Mouse (Mus musculus): ENCODE measurements around the gene Kyat3. TPM values are rescaled to one million over a fixed set of nuclear protein-coding genes. Genes with fewer than 3 reads are reported as not detected.
A peak's percentile ranks its signal among the peaks of the same experiment; 100 is the strongest.
"Not testable (repeated sequence)": the region's sequence is repeated elsewhere in the genome, so short reads cannot be mapped to it uniquely, and the experiment has no call there.

Kyat3 gene
- polyA plus RNA-seq, 1 experiment = 2.4 TPM

GRCm38 (mm10) chr3:142708849-142709419 lies 8.1 kb downstream of the Kyat3 start:
- DNase-seq = peak; percentile 56
- 41% methylated on average over 13 of the region's 13 CpGs for WGBS
- TF ChIP-seq CTCF (IDR thresholded peaks at IDR 0.05; ENCODE audit: insufficient read depth, low read length) (peak; percentile 28; the same call in 1 of the 2 replicates), POLR2A (IDR thresholded peaks at IDR 0.05; ENCODE audit: borderline replicate concordance, extremely low read depth, low read depth, low read length) (no peak)
- Histone ChIP-seq H3K4me3 (replicated peaks; ENCODE audit: extremely low read depth, low read depth, low read length) (no peak overlapping the region), H3K4me1 (ENCODE audit: control insufficient read depth, insufficient read depth, low read length) (no peaks in the 10 kb centered on the region)

DNA sequence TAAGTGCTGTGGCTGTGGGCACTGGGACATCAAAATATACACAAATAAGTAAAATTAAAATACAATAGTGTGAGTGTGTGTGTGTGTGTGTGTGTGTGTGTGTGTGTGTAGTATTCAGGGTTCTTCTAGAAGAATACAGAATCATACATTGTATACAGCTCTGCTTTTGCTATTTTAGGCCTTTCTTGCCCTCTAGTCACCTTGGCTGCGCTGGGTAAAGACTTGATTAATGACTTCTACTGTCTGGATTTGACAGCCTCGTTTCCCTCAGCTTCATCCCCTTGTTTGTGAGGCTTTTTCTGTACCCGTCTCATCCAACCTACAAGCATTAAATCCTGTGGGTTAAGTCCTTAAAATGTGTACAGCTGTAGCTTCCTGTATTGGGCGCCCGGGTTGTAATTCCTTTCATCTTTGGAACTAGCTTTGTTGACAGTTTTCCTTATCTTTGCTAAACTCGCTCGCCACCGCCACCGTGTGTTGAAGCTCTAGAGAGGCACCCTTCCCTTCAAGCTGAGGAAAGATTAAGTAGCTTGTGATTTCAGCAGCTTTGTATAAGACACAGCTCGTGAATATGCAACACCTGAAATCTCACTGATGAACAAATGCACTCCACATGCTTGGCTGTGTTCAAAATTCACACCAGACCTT lies 9.6 kb downstream of the Kyat3 start:
- Histone ChIP-seq H3K4me3 (replicated peaks; ENCODE audit: extremely low read depth, low read depth, low read length) (no peak overlapping the region), H3K4me1 (ENCODE audit: control insufficient read depth, insufficient read depth, low read length) (no peaks in the 10 kb centered on the region)
- 12% methylated on average over 10 of the region's 10 CpGs for WGBS
- DNase-seq = peak; percentile 64
- TF ChIP-seq CTCF (IDR thresholded peaks at IDR 0.05; ENCODE audit: insufficient read depth, low read length) = peak; percentile 81
- no peak for TF ChIP-seq POLR2A (IDR thresholded peaks at IDR 0.05; ENCODE audit: borderline replicate concordance, extremely low read depth, low read depth, low read length)

DNA sequence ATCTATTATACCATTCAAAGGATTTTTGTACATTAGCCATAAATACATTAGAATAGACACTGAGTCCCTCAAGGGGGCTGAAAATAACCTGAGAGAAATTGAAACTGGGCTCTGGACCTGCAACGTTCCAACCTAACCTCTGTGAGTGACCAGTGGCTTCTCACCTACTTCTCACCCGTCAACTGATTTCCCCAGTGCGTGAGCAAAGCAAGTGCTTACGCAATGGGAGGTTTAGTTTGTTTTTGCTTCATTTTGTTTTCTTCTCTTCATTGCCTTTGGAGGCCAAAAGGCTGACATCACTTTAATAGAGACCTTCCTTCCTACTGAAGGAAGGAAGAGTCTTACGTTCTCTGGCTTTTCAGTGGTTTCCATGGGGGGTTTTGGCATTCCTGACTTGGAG lies 10.5 kb downstream of the Kyat3 start:
- Histone ChIP-seq H3K4me1 (ENCODE audit: control insufficient read depth, insufficient read depth, low read length) (no peaks in the 10 kb centered on the region), H3K4me3 (replicated peaks; ENCODE audit: extremely low read depth, low read depth, low read length) (no peak overlapping the region)
- TF ChIP-seq CTCF (IDR thresholded peaks at IDR 0.05; ENCODE audit: insufficient read depth, low read length) (no peak), POLR2A (IDR thresholded peaks at IDR 0.05; ENCODE audit: borderline replicate concordance, extremely low read depth, low read depth, low read length) (no peak)
- 79% methylated on average over 5 of the region's 5 CpGs for WGBS
- no peak for DNase-seq

DNA sequence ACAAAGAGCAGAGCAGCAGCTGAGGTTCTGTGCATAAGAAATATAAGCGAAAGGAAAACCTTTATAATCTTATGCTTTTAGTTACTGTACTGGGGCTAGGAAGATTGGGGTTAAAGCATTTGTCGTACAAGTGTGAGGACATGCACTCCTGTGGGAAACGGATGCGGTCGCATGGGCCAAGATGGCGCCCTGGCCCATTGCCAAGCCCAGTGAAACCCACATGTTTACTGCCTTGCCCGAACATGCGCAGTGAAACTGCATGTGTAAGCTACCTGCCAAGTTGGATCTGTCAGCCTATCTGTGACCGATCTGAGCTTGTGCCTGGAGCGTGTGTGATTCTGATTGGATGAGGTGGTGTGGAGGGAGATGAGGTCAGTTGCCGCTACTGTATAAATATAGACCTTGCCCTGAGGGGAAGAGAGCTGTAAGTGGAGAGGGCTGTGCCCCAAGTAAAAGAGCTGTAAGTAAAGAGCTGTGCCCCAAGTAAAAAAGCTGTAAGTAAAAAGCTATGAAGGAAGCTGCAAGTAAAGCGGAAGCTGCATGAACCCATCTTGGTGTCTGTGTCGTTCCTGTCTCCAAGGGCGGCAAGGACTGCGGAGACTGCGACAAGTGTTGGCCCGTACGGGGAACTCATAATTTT lies 11.7 kb downstream of the Kyat3 start:
- not testable (repeated sequence) for DNase-seq; H3K4me1 ChIP-seq (ENCODE audit: control insufficient read depth, insufficient read depth, low read length); H3K4me3 ChIP-seq (replicated peaks; ENCODE audit: extremely low read depth, low read depth, low read length)
- 90% methylated on average over 18 of the region's 18 CpGs for WGBS

DNA sequence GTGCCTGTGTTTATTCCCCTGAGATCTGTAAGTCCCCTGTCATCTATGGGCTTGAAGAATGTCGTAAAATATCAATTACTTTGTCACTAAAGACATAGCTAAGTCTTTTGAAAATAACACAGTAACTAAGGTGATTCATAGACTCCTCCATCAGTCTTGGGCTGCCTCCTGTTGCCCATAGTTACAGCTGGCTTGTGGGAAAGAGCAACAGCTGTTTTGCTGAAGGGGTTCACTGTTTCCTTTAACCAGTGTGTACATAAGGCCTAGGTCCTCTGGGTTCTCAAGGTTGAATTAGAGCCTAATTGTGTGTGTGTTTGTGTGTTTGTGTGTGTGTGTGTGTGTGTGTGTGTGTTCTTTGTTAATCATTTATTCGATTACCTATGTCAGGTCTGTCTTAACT lies 24.6 kb downstream of the Kyat3 start:
- Histone ChIP-seq H3K4me3 (replicated peaks; ENCODE audit: extremely low read depth, low read depth, low read length) (no peak overlapping the region), H3K4me1 (ENCODE audit: control insufficient read depth, insufficient read depth, low read length) (no peaks in the 10 kb centered on the region)
- 79% methylated on average over 2 of the region's 2 CpGs for WGBS
- TF ChIP-seq CTCF (IDR thresholded peaks at IDR 0.05; ENCODE audit: insufficient read depth, low read length) (no peak), POLR2A (IDR thresholded peaks at IDR 0.05; ENCODE audit: borderline replicate concordance, extremely low read depth, low read depth, low read length) (no peak)
- no peak for DNase-seq

DNA sequence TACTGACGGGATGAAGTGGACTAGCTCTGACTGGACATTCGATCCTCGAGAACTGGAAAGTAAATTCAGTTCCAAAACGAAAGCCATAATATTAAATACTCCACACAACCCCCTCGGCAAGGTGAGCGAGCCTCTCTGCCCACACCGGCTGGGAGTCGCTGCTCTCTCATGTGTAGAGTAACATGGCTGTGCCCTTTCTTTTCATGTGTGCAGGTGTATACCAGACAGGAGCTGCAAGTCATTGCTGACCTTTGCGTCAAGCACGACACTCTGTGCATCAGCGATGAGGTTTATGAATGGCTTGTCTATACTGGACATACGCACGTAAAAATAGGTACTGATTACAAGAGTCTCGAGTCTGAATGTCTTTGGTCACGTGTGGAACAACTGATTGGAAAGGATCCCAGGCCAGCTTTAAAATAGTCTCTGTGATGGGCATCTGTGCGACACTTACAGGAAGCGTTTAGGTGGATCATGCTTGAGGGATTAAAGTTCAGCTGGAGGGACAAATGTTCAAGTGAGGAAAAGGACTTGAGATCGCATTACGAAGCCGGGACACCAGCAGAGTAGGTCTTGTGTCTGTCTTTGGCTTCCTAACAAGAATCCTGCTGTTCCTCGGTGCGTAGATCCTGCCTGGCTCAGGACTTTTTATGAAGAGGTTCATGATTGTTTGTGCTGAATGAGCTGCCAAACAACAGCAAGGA lies 25.3 kb downstream of the Kyat3 start:
- Histone ChIP-seq H3K4me1 (ENCODE audit: control insufficient read depth, insufficient read depth, low read length) (no peaks in the 10 kb centered on the region), H3K4me3 (replicated peaks; ENCODE audit: extremely low read depth, low read depth, low read length) (no peak overlapping the region)
- TF ChIP-seq POLR2A (IDR thresholded peaks at IDR 0.05; ENCODE audit: borderline replicate concordance, extremely low read depth, low read depth, low read length) (no peak), CTCF (IDR thresholded peaks at IDR 0.05; ENCODE audit: insufficient read depth, low read length) (no peak)
- DNase-seq = no peak
- WGBS = 89% methylated on average over 22 of the region's 22 CpGs

DNA sequence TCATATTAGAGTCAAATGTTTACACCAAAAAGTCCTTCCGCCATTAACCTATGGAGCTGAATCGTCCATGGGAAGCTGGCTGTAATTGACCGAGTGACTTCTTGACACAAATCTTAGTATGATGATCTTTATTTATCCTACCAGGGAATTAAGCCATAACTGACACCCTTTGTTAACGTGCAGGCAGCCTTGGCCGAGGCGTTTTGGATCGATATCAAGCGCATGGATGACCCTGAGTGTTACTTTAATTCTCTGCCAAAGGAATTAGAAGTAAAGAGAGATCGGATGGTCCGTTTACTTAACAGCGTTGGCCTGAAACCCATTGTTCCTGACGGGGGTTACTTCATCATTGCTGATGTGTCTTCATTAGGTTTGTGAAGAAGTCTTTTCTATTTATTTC lies 33.4 kb downstream of the Kyat3 start:
- WGBS = 56% methylated on average over 12 of the region's 12 CpGs
- no peaks in the 10 kb centered on the region for H3K4me1 ChIP-seq (ENCODE audit: control insufficient read depth, insufficient read depth, low read length)
- H3K4me3 ChIP-seq (replicated peaks; ENCODE audit: extremely low read depth, low read depth, low read length) = no peak overlapping the region
- no peak for TF ChIP-seq CTCF (IDR thresholded peaks at IDR 0.05; ENCODE audit: insufficient read depth, low read length)
- TF ChIP-seq POLR2A (IDR thresholded peaks at IDR 0.05; ENCODE audit: borderline replicate concordance, extremely low read depth, low read depth, low read length) = no peak
- DNase-seq = no peak

GRCm38 (mm10) chr3:142740896-142741295 lies 40.0 kb downstream of the Kyat3 start:
- DNase-seq = no peak
- H3K4me1 ChIP-seq (ENCODE audit: control insufficient read depth, insufficient read depth, low read length) = no peaks in the 10 kb centered on the region
- no peak overlapping the region for H3K4me3 ChIP-seq (replicated peaks; ENCODE audit: extremely low read depth, low read depth, low read length)
- WGBS = 30% methylated on average over 7 of the region's 7 CpGs
- TF ChIP-seq CTCF (IDR thresholded peaks at IDR 0.05; ENCODE audit: insufficient read depth, low read length) = no peak
- no peak for TF ChIP-seq POLR2A (IDR thresholded peaks at IDR 0.05; ENCODE audit: borderline replicate concordance, extremely low read depth, low read depth, low read length)

DNA sequence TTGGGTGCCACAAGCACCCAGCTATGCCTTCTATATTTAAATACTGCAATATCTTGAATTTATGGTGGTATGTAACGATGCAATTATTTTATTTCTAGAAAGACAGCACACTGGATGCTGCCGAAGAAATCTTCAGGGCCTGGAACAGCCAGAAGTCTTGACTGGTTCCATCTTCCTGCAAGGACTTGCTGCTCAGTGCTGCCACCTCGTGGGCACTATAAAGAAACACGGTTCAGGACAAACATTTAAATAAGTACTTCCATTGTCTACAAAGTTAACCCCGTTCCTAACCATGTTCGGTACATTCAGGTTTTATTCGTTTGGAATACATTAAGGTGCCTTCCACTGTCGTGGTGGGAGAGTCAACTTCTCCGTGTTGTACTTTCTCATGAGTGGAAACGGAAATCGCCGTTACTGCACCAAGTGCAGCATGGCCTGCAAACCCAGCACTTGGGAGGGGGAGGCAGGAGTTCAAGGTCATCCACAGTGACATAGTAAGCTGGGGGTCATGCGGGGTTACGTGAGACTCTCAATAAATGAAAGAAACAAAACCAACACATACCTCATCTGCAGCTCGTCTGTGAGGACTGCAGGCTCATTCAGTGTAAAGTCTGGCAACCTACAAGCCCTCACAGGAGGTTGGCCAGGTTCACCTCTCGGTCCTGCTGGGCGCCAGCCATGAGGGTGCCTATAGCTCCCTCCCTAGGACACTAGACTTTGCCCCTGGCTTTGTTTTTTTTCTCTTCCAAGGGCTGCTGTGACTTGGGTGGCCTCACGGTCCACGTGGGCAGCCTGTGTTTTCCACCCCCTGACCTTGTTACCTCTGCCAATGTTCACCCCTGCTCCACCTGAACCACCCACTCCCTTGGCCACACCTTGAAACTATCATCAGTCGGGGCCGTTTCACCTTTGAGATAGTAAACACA lies 43.4 kb downstream of the Kyat3 start:
- no peak overlapping the region for H3K4me3 ChIP-seq (replicated peaks; ENCODE audit: extremely low read depth, low read depth, low read length)
- 58% methylated on average over 21 of the region's 21 CpGs for WGBS

More for the DNA sequence above, 43.4 kb downstream of the Kyat3 start:
- TF ChIP-seq POLR2A (IDR thresholded peaks at IDR 0.05; ENCODE audit: borderline replicate concordance, extremely low read depth, low read depth, low read length) = no peak
- peak; percentile 84 for TF ChIP-seq CTCF (IDR thresholded peaks at IDR 0.05; ENCODE audit: insufficient read depth, low read length)
- peak; percentile 27 for DNase-seq
- no peaks in the 10 kb centered on the region for H3K4me1 ChIP-seq (ENCODE audit: control insufficient read depth, insufficient read depth, low read length)

Measured in lung, adult 2 months (tissue).